Mouse (Mus musculus): ENCODE results near the gene Stard9. TPM values are rescaled to one million over a fixed set of nuclear protein-coding genes. Genes with fewer than 3 reads are reported as not detected.
A peak's percentile ranks its signal among the peaks of the same experiment; 100 is the strongest.

The Stard9 gene
- polyA plus RNA-seq, 1 experiment from 2014 or later: 3.7 TPM

- ATAC-seq (replicated peaks; ENCODE audit: insufficient number of reproducible peaks, low FRiP score, low TSS enrichment, low read depth) (no peak), DNase-seq (ENCODE audit: low spot score) (no peak)
- Histone ChIP-seq H3K36me3 (replicated peaks; ENCODE audit: control insufficient read depth, insufficient read depth, low read depth, low read length) (no peaks in the 10 kb centered on the region), H3K27ac (replicated peaks; ENCODE audit: low read depth, low read length) (no peak overlapping the region), H3K4me2 (ENCODE audit: low read depth, low read length) (no peak overlapping the region), H3K27me3 (ENCODE audit: control insufficient read depth, insufficient read depth, low read length) (no peaks in the 10 kb centered on the region), H3K9ac (replicated peaks; ENCODE audit: low read length) (no peak overlapping the region), H3K4me3 (ENCODE audit: low read depth, low read length) (no peak overlapping the region), H3K9me3 (replicated peaks; ENCODE audit: control insufficient read depth, low read length) (no peaks in the 10 kb centered on the region), H3K4me1 (ENCODE audit: control insufficient read depth, insufficient read depth, low read length) (no peaks in the 10 kb centered on the region)
- WGBS: 93% methylated on average over 8 of the region's 8 CpGs
These were observed 11.9 kb downstream of the Stard9 start for GRCm38 (mm10) chr2:120640835-120641234.

- WGBS: 75% methylated on average over 7 of the region's 7 CpGs
- no peaks in the 10 kb centered on the region for H3K27me3 ChIP-seq (ENCODE audit: control insufficient read depth, insufficient read depth, low read length)
- ATAC-seq (replicated peaks; ENCODE audit: insufficient number of reproducible peaks, low FRiP score, low TSS enrichment, low read depth) (no peak), DNase-seq (ENCODE audit: low spot score) (no peak)
- H3K27ac ChIP-seq (replicated peaks; ENCODE audit: low read depth, low read length): no peak overlapping the region
- H3K9ac ChIP-seq (replicated peaks; ENCODE audit: low read length): no peak overlapping the region
- H3K9me3 ChIP-seq (replicated peaks; ENCODE audit: control insufficient read depth, low read length): no peaks in the 10 kb centered on the region
- H3K4me3 ChIP-seq (ENCODE audit: low read depth, low read length): no peak overlapping the region
- H3K4me2 ChIP-seq (ENCODE audit: low read depth, low read length): no peak overlapping the region
- no peaks in the 10 kb centered on the region for H3K36me3 ChIP-seq (replicated peaks; ENCODE audit: control insufficient read depth, insufficient read depth, low read depth, low read length)
- H3K4me1 ChIP-seq (ENCODE audit: control insufficient read depth, insufficient read depth, low read length): no peaks in the 10 kb centered on the region
These were observed 14.9 kb downstream of the Stard9 start for GRCm38 (mm10) chr2:120643836-120644235.

DNA sequence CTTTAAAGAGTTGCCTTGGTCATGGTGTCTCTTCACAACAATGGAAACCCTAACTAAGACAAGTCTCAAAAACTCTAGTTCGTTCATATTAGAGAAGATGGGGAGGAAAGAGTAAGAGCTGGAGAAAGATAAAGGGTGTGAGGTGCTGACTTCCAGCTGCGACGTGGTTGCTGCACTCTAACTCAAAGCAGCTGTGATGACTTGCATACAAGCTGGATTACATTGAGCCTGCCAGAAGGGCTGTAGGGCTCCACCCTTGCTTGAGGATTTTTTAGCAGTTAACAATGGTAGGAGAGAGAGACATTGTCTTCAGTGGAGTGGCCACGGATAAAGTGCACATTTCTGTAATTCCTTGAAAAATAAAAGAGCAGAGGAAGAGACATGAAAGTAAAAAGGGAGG lies 17.9 kb downstream of the Stard9 start:
- no peak overlapping the region for H3K4me3 ChIP-seq (ENCODE audit: low read depth, low read length)
- H3K36me3 ChIP-seq (replicated peaks; ENCODE audit: control insufficient read depth, insufficient read depth, low read depth, low read length): no peaks in the 10 kb centered on the region
- DNase-seq (ENCODE audit: low spot score) (peak; percentile 46), ATAC-seq (replicated peaks; ENCODE audit: insufficient number of reproducible peaks, low FRiP score, low TSS enrichment, low read depth) (no peak)
- H3K4me1 ChIP-seq (ENCODE audit: control insufficient read depth, insufficient read depth, low read length): no peaks in the 10 kb centered on the region
- 64% methylated on average over 4 of the region's 4 CpGs for WGBS
- H3K9ac ChIP-seq (replicated peaks; ENCODE audit: low read length): no peak overlapping the region
- H3K4me2 ChIP-seq (ENCODE audit: low read depth, low read length): no peak overlapping the region
- H3K27me3 ChIP-seq (ENCODE audit: control insufficient read depth, insufficient read depth, low read length): no peaks in the 10 kb centered on the region
- H3K27ac ChIP-seq (replicated peaks; ENCODE audit: low read depth, low read length): no peak overlapping the region
- H3K9me3 ChIP-seq (replicated peaks; ENCODE audit: control insufficient read depth, low read length): no peaks in the 10 kb centered on the region

- H3K27ac ChIP-seq (replicated peaks; ENCODE audit: low read depth, low read length): no peak overlapping the region
- WGBS: 82% methylated on average over 7 of the region's 7 CpGs
- H3K9ac ChIP-seq (replicated peaks; ENCODE audit: low read length): no peak overlapping the region
- H3K4me2 ChIP-seq (ENCODE audit: low read depth, low read length): no peak overlapping the region
- ATAC-seq (replicated peaks; ENCODE audit: insufficient number of reproducible peaks, low FRiP score, low TSS enrichment, low read depth) (no peak), DNase-seq (ENCODE audit: low spot score) (no peak)
- H3K9me3 ChIP-seq (replicated peaks; ENCODE audit: control insufficient read depth, low read length): no peaks in the 10 kb centered on the region
- no peaks in the 10 kb centered on the region for H3K36me3 ChIP-seq (replicated peaks; ENCODE audit: control insufficient read depth, insufficient read depth, low read depth, low read length)
- H3K4me1 ChIP-seq (ENCODE audit: control insufficient read depth, insufficient read depth, low read length): no peaks in the 10 kb centered on the region
- H3K27me3 ChIP-seq (ENCODE audit: control insufficient read depth, insufficient read depth, low read length): no peaks in the 10 kb centered on the region
- H3K4me3 ChIP-seq (ENCODE audit: low read depth, low read length): no peak overlapping the region
These were observed 23.5 kb downstream of the Stard9 start for GRCm38 (mm10) chr2:120652256-120652924.

DNA sequence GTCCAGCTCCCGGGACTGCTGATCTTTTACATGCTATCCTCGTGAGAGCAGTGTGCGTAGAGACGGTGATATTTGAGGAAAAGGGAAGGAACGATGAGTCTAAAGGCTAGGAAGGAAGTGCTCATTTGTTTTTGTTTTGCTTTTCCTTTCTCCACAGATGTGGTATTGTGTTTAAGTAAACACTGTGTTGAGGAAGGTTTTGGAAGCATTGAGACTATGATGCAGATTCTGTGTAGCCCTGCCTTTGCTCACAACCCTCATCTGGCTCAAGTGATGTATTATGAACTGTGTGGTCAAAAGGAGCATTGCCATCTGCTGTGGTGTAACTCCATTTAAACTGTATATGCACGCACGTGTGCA lies 24.0 kb downstream of the Stard9 start:
- H3K27me3 ChIP-seq (ENCODE audit: control insufficient read depth, insufficient read depth, low read length): no peaks in the 10 kb centered on the region
- no peak overlapping the region for H3K4me2 ChIP-seq (ENCODE audit: low read depth, low read length)
- no peak overlapping the region for H3K9ac ChIP-seq (replicated peaks; ENCODE audit: low read length)
- no peak overlapping the region for H3K27ac ChIP-seq (replicated peaks; ENCODE audit: low read depth, low read length)
- H3K9me3 ChIP-seq (replicated peaks; ENCODE audit: control insufficient read depth, low read length): no peaks in the 10 kb centered on the region
- H3K4me1 ChIP-seq (ENCODE audit: control insufficient read depth, insufficient read depth, low read length): no peaks in the 10 kb centered on the region
- ATAC-seq (replicated peaks; ENCODE audit: insufficient number of reproducible peaks, low FRiP score, low TSS enrichment, low read depth): no peak
- no peak for DNase-seq (ENCODE audit: low spot score)
- no peak overlapping the region for H3K4me3 ChIP-seq (ENCODE audit: low read depth, low read length)
- WGBS: 77% methylated on average over 7 of the region's 7 CpGs
- no peaks in the 10 kb centered on the region for H3K36me3 ChIP-seq (replicated peaks; ENCODE audit: control insufficient read depth, insufficient read depth, low read depth, low read length)

- Histone ChIP-seq H3K4me3 (ENCODE audit: low read depth, low read length) (no peak overlapping the region), H3K4me2 (ENCODE audit: low read depth, low read length) (no peak overlapping the region), H3K4me1 (ENCODE audit: control insufficient read depth, insufficient read depth, low read length) (no peaks in the 10 kb centered on the region), H3K9ac (replicated peaks; ENCODE audit: low read length) (no peak overlapping the region), H3K27me3 (ENCODE audit: control insufficient read depth, insufficient read depth, low read length) (no peaks in the 10 kb centered on the region), H3K36me3 (replicated peaks; ENCODE audit: control insufficient read depth, insufficient read depth, low read depth, low read length) (no peaks in the 10 kb centered on the region), H3K9me3 (replicated peaks; ENCODE audit: control insufficient read depth, low read length) (no peaks in the 10 kb centered on the region), H3K27ac (replicated peaks; ENCODE audit: low read depth, low read length) (no peak overlapping the region)
- 77% methylated on average over 2 of the region's 2 CpGs for WGBS
- DNase-seq (ENCODE audit: low spot score) (no peak), ATAC-seq (replicated peaks; ENCODE audit: insufficient number of reproducible peaks, low FRiP score, low TSS enrichment, low read depth) (no peak)
These were observed 25.8 kb downstream of the Stard9 start for GRCm38 (mm10) chr2:120654693-120655092.

GRCm38 (mm10) chr2:120655905-120656304 lies 27.0 kb downstream of the Stard9 start:
- Histone ChIP-seq H3K27me3 (ENCODE audit: control insufficient read depth, insufficient read depth, low read length) (no peaks in the 10 kb centered on the region), H3K4me3 (ENCODE audit: low read depth, low read length) (no peak overlapping the region), H3K27ac (replicated peaks; ENCODE audit: low read depth, low read length) (no peak overlapping the region), H3K9me3 (replicated peaks; ENCODE audit: control insufficient read depth, low read length) (no peaks in the 10 kb centered on the region), H3K4me2 (ENCODE audit: low read depth, low read length) (no peak overlapping the region), H3K36me3 (replicated peaks; ENCODE audit: control insufficient read depth, insufficient read depth, low read depth, low read length) (no peaks in the 10 kb centered on the region), H3K9ac (replicated peaks; ENCODE audit: low read length) (no peak overlapping the region), H3K4me1 (ENCODE audit: control insufficient read depth, insufficient read depth, low read length) (no peaks in the 10 kb centered on the region)
- ATAC-seq (replicated peaks; ENCODE audit: insufficient number of reproducible peaks, low FRiP score, low TSS enrichment, low read depth): no peak
- 83% methylated on average over 5 of the region's 5 CpGs for WGBS
- DNase-seq (ENCODE audit: low spot score): no peak

- H3K4me2 ChIP-seq (ENCODE audit: low read depth, low read length): no peak overlapping the region
- WGBS: 100% methylated on average over 2 of the region's 2 CpGs
- no peaks in the 10 kb centered on the region for H3K9me3 ChIP-seq (replicated peaks; ENCODE audit: control insufficient read depth, low read length)
- no peak overlapping the region for H3K27ac ChIP-seq (replicated peaks; ENCODE audit: low read depth, low read length)
- no peaks in the 10 kb centered on the region for H3K36me3 ChIP-seq (replicated peaks; ENCODE audit: control insufficient read depth, insufficient read depth, low read depth, low read length)
- H3K27me3 ChIP-seq (ENCODE audit: control insufficient read depth, insufficient read depth, low read length): no peaks in the 10 kb centered on the region
- H3K4me1 ChIP-seq (ENCODE audit: control insufficient read depth, insufficient read depth, low read length): no peaks in the 10 kb centered on the region
- H3K9ac ChIP-seq (replicated peaks; ENCODE audit: low read length): no peak overlapping the region
- DNase-seq (ENCODE audit: low spot score) (no peak), ATAC-seq (replicated peaks; ENCODE audit: insufficient number of reproducible peaks, low FRiP score, low TSS enrichment, low read depth) (no peak)
- no peak overlapping the region for H3K4me3 ChIP-seq (ENCODE audit: low read depth, low read length)
These were observed 27.8 kb downstream of the Stard9 start for GRCm38 (mm10) chr2:120656711-120657110.
